Mouse (Mus musculus): ENCODE data around the gene Nt5c2.

Gene Nt5c2

DNA sequence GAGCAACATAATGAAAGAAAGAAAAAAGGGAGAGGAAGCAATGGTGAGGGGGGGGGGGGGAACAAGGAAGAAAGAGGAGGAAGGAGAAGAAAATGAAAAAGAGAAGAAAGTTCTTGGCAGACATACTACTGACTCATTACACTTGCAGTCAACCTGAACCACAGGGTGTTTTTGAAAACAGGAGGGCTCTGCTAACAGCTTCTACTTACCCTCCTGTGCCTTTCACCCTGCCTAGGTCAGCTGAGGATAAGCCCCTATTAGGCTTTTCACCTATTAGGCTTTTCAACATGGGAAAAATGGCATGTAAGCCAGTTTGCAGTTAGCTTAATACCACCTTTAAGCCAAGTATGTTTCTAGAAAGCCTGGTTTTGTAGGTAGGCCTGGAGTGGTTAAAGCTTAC is 51.5 kb downstream of the Nt5c2 start:
- no peak for DNase-seq

DNA sequence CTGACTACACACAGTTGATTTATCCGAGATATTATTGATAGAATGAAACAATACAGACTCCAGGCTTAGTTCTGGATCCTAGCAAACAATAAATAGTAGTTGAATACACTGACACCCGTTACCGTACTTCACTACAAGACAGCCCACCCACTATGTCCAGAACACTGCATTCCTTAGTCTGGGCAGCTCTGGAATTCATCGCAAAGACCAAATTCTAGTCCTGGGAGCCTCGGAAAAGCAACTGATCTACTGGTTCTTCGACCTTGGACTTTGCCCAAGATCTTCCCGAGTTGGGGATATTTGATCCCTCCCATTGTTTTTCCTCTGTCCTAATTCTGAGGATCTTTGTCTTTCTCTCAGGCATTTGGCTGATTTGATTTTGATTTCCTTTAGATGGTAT is 52.1 kb downstream of the Nt5c2 start:
- no peak for DNase-seq

DNA sequence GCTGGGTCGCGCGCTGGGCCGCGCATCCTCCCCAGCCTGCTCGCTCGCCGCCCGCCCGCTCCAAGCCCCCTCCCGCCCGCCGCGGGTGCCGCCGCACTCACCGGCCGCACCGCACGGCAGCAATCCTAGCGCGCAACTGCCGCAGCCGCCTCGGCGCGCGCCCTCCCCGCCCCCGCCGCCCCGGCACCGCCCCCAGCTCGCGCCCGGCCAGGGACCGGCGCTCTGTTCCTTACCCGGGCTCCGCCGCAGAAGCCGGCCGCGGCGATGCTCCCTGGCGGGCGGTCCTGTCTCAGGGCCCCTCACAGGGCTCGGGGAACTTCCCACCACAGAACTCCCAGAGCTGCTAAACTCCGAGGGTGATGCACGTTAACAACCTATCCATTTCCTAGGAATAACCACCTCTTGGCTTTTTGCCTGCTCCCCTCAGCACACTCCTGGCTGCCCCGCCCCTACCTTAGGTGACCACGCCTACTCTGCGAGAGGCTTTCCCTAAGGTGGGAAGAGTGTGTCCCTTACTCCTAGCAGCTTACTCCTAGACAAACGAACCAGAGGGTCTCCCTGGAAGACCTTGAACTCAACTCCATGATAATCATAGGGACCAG is 52.7 kb downstream of the Nt5c2 start:
- DNase-seq, result peak; percentile 91

DNA sequence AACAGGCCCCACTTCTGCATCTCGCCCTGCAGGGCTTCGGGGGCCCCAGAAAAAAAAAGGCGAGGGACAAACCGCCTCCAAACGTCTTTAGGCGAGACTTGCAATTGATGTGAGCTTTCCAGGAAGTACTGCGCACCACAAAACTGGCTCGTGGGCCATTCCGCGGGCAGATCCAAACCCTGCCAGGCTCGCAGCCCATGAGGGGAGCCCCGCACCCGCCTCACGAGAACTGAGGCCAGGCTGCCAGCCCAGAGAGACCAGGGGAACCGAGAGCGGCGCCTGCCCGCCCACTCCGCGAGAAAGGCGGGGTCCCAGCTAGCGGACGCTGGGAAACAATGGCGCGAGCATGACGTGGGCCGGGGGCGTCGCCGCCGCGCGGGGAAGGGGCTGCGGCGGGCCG is 53.3 kb downstream of the Nt5c2 start:
- DNase-seq, result peak; percentile 91

DNA sequence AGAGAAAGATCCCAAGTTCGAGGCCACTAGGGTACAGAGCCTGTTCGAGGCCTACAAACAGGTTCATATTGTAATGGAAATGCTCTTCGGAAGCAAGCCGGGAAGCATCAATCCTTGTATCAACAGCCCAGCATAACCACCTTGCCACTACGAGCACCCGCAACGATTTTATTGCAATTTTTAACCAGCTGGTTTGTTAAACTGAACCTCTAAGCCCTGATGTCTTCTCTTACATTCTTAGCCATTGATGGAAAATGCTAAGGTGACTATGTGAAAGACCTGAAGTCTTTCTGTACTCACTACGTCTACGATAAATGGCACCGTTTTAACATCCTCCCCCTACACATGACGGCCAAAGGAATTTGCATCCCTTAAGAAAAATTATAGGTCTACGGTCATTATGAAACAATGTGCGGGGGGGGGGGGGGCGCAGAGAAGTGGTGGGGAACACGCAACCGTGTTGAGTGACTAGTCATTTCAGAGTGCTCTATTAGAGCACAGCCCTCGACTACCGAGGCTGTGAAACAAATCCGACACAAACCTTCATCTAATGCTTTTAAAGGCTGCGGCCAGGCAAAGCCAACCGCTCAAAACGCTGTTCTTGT is 53.8 kb downstream of the Nt5c2 start:
- DNase-seq, result no peak

- no peak for DNase-seq
Observed at GRCm38 (mm10) chr19:46960101-46961046, 54.6 kb downstream of the Nt5c2 start.

- DNase-seq, result no peak
Observed at GRCm38 (mm10) chr19:46959536-46959935, 55.4 kb downstream of the Nt5c2 start.

- DNase-seq, result no peak
Observed at GRCm38 (mm10) chr19:46958566-46958965, 56.4 kb downstream of the Nt5c2 start.

GRCm38 (mm10) chr19:46957971-46958370 is 57.0 kb downstream of the Nt5c2 start:
- no peak for DNase-seq

DNA sequence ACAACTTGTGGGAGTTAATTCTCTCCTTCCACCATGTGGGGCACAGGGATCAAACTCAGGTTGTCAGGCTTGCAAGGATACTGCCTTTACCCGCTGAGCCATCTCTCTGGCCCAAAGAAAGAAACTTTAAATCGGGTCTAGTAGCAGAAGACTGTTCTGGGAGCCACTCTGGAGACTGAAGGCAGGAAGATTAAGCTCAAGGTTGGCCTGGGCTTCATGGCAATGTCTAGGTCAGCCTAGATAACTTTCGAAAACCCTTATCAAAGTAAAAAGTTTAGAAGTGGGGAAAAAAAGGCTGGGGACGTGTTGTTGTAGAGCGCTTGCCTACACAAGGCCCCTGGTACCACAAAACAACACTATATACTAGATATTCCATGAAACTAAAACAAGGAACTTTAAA is 58.0 kb downstream of the Nt5c2 start:
- no peak for DNase-seq

DNA sequence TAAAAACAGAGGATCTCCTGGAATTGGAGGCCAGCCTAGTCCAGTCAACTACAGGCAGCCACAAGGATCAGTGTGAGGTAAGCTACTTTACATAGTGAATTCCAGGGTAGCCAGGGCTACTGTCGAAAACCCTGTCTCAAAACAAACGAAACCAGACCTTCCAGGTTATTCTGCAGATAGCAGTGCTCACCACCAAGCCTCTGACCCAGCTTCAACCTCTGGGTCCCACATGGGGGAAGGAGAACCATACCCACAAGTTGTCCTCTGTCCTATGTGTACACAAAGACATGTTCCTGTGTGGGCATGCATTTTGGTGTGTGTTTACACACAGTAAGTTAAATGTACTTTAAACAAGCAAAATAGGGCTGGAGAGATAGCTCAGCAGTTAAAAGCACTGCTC is 58.5 kb downstream of the Nt5c2 start:
- no peak for DNase-seq

- no peak for DNase-seq
Observed at GRCm38 (mm10) chr19:46955630-46956029, 59.3 kb downstream of the Nt5c2 start.

DNA sequence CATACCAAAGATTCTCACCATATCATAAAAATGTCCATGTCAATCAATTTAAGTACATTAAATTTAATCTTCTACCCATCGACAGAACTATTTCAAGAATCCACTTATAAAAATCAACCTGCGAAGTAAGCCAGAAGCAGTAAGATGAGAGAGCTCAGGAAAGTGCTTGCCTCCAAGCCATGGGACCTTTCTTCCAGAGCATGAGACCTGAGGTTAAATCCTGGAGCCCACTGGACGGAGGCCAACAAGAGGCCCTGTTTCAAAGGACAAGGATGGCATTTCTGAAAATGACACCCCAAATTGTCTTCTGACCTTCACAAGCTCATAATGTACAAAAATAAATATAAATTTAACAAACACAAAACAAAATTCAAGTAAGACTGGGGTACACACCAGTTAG is 61.4 kb downstream of the Nt5c2 start:
- DNase-seq, result no peak

GRCm38 (mm10) chr19:46952986-46953385 is 62.0 kb downstream of the Nt5c2 start:
- DNase-seq, result no peak

- no peak for DNase-seq
Observed at GRCm38 (mm10) chr19:46944341-46944740, 70.6 kb downstream of the Nt5c2 start.

GRCm38 (mm10) chr19:46937173-46937572 is 77.8 kb downstream of the Nt5c2 start:
- DNase-seq, result no peak

DNA sequence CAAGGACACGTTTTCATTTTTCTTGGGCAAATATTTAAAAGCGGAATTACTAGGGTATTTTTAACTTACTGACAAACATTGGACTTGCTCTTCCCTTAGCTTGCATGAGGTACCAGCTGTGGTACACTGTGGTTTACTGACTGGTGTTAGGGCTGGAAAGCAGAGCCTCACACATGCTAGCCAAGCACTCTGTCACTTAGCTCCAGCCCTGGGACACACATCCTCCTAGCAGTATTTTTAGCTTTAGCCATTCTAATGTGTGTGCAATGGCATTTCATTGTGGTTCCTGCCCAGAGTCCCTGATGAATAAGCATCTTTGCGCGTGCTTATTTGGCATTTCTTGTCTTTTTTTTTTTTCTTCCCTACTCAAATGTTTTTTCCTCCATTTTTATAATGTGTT is 80.9 kb downstream of the Nt5c2 start:
- no peak for DNase-seq

GRCm38 (mm10) chr19:46932608-46933007 is 82.3 kb downstream of the Nt5c2 start:
- DNase-seq, result no peak

- no peak for DNase-seq
Observed at GRCm38 (mm10) chr19:46930026-46930425, 84.9 kb downstream of the Nt5c2 start.

- DNase-seq, result peak; percentile 68
Observed at GRCm38 (mm10) chr19:46929044-46929587, 85.8 kb downstream of the Nt5c2 start.

DNA sequence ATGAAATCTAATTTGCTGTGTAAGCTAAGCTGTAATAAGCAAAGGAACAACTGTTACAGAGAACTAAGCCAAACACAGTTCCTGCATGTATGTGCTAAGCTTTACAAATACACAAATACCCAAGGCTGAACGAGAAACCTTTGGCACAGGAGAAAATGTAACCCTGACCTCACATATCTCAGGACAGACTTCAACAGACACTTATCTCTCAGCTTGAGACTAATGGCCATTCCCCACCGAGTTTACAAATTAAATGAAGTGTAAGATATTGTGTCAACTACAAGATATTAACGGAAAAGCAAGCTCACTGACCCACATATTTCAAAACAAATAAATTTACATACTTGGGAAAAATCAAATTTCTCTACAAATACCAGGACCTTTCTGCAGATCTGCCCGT is 86.8 kb downstream of the Nt5c2 start:
- DNase-seq, result peak; percentile 9

GRCm38 (mm10) chr19:46926951-46927350 is 88.0 kb downstream of the Nt5c2 start:
- DNase-seq, result no peak

- DNase-seq, result peak; percentile 6
Observed at GRCm38 (mm10) chr19:46926357-46926756, 88.6 kb downstream of the Nt5c2 start.

- no peak for DNase-seq
Observed at GRCm38 (mm10) chr19:46920571-46920970, 94.4 kb downstream of the Nt5c2 start.

All from retina, postnatal 1 day (tissue).